Mouse (Mus musculus) heart, embryonic 14.5 days (tissue): ENCODE data around the gene Ttc29. TPM values are rescaled to one million over a fixed set of nuclear protein-coding genes. Genes with fewer than 3 reads are reported as not detected.
A peak's percentile ranks its signal among the peaks of the same experiment; 100 is the strongest.

Source experiments
- ATAC-seq: fragments of 200-750 bp; cut with Nextera tagmentation; 2 replicates; pipeline ENCODE4 v1.8.0; 2017; ENCODE audit warnings: low read depth, moderate TSS enrichment; ENCODE audit not compliant: insufficient number of reproducible peaks, insufficient read depth, low FRiP score
- H3K27ac ChIP-seq, 2 experiments: fragments of 200-500 bp in 1 of 2; fragments of 300-500 bp in 1 of 2; sonication (generic) in 1 of 2; replicated peaks in 1 of 2; 2 replicates each; pipeline ENCODE4 v1.5.1; 2012 to 2014; ENCODE audit warnings: low read depth in 2 of 2, low read length in 2 of 2, control low read depth in 1 of 2, mild to moderate bottlenecking in 1 of 2, mixed read lengths in 1 of 2; ENCODE audit not compliant: control insufficient read depth in 1 of 2, insufficient read depth in 1 of 2
- H3K27me3 ChIP-seq: fragments of 300-500 bp; sonication (generic); 2 replicates; pipeline ENCODE4 v1.6.1; 2014; ENCODE audit warnings: mild to moderate bottlenecking, low read length, control low read depth; ENCODE audit not compliant: control insufficient read depth, insufficient read depth
- H3K36me3 ChIP-seq: fragments of 300-500 bp; sonication (generic); 2 replicates; pipeline ENCODE4 v1.6.1; 2014; ENCODE audit warnings: mild to moderate bottlenecking, control low read depth, low read length, mixed read lengths; ENCODE audit not compliant: control insufficient read depth, insufficient read depth
- H3K4me1 ChIP-seq, 2 experiments: fragments of 200-500 bp in 1 of 2; fragments of 300-500 bp in 1 of 2; sonication (generic) in 1 of 2; 2 replicates each; pipeline ENCODE4 v1.6.1; 2012 to 2014; ENCODE audit warnings: low read length in 2 of 2, control low read depth in 1 of 2, mixed read lengths in 1 of 2; ENCODE audit not compliant: control insufficient read depth in 2 of 2, insufficient read depth in 2 of 2
- H3K4me2 ChIP-seq: fragments of 300-500 bp; sonication (generic); 2 replicates; pipeline ENCODE4 v1.6.1; 2014; ENCODE audit warnings: mild to moderate bottlenecking, low read length
- H3K4me3 ChIP-seq, 2 experiments: fragments of 200-500 bp in 1 of 2; fragments of 300-500 bp in 1 of 2; sonication (generic) in 1 of 2; 2 replicates each; pipeline ENCODE4 v1.5.1; 2012 to 2014; ENCODE audit warnings: low read length in 2 of 2, mild to moderate bottlenecking in 2 of 2, control low read depth in 1 of 2, low read depth in 1 of 2, moderate library complexity in 1 of 2; ENCODE audit not compliant: control insufficient read depth in 1 of 2, insufficient read depth in 1 of 2
- H3K9ac ChIP-seq: fragments of 300-500 bp; sonication (generic); 2 replicates; pipeline ENCODE4 v1.6.1; 2014; ENCODE audit warnings: mild to moderate bottlenecking, low read length
- H3K9me3 ChIP-seq: fragments of 300-500 bp; sonication (generic); 2 replicates; pipeline ENCODE4 v1.6.1; 2016; ENCODE audit warnings: low read length, control low read depth; ENCODE audit not compliant: control insufficient read depth
- WGBS: fragments of 180-500 bp; shearing (Covaris S2); extraction: QIAGEN DNeasy Blood & Tissue Kit; methylation state at CpG from one replicate; pipeline ENCODE4 v1.1.7; 2014; 5-methylcytosine and 5-hydroxymethylcytosine counted together
- polyA plus RNA-seq: library from polyadenylated mRNA; unstranded; fragments of >200 nt; fragmentation: Nextera tagmentation; extraction: Ambion mirVana; gene quantifications from 2 replicates; pipeline ENCODE4 v1.2.1, GENCODE M21; 2014

Gene Ttc29
- polyA plus RNA-seq, 1 experiment from 2014 or later: not detected

GRCm38 (mm10) chr8:78345705-78346104 lies 132.6 kb downstream of the Ttc29 start:
- Histone ChIP-seq H3K4me1 (no peaks in the 10 kb centered on the region), H3K27ac (no peak overlapping the region), H3K9me3 (no peaks in the 10 kb centered on the region), H3K4me3 (no peak overlapping the region), H3K27me3 (no peaks in the 10 kb centered on the region), H3K4me2 (no peak overlapping the region), H3K9ac (no peak overlapping the region), H3K36me3 (no peaks in the 10 kb centered on the region)
- WGBS: 40% methylated on average over 7 of the region's 7 CpGs
- ATAC-seq: no peak

- Histone ChIP-seq H3K9ac (no peak overlapping the region), H3K27me3 (no peaks in the 10 kb centered on the region), H3K4me1 (no peaks in the 10 kb centered on the region), H3K27ac (no peak overlapping the region), H3K4me2 (no peak overlapping the region), H3K4me3 (no peak overlapping the region), H3K36me3 (no peaks in the 10 kb centered on the region), H3K9me3 (no peaks in the 10 kb centered on the region)
- no peak for ATAC-seq
- 31% methylated on average over 11 of the region's 11 CpGs for WGBS
These were observed 133.1 kb downstream of the Ttc29 start for GRCm38 (mm10) chr8:78346131-78346621.

- ATAC-seq: no peak
- Histone ChIP-seq H3K36me3 (no peaks in the 10 kb centered on the region), H3K27ac (no peak overlapping the region), H3K9ac (no peak overlapping the region), H3K4me2 (no peak overlapping the region), H3K4me1 (no peaks in the 10 kb centered on the region), H3K27me3 (no peaks in the 10 kb centered on the region), H3K4me3 (no peak overlapping the region), H3K9me3 (no peaks in the 10 kb centered on the region)
- WGBS: 85% methylated on average over 5 of the region's 5 CpGs
These were observed 140.8 kb downstream of the Ttc29 start for GRCm38 (mm10) chr8:78353902-78354301.

- Histone ChIP-seq H3K4me1 (no peaks in the 10 kb centered on the region), H3K9ac (no peak overlapping the region), H3K27ac (no peak overlapping the region), H3K4me2 (no peak overlapping the region), H3K27me3 (no peaks in the 10 kb centered on the region), H3K9me3 (no peaks in the 10 kb centered on the region), H3K36me3 (no peaks in the 10 kb centered on the region), H3K4me3 (no peak overlapping the region)
- 85% methylated on average over 5 of the region's 5 CpGs for WGBS
- no peak for ATAC-seq
These were observed 141.7 kb downstream of the Ttc29 start for GRCm38 (mm10) chr8:78354801-78355200.

- no peak for ATAC-seq
- WGBS: 81% methylated on average over 7 of the region's 7 CpGs
These were observed 177.7 kb downstream of the Ttc29 start for GRCm38 (mm10) chr8:78390756-78391155.

GRCm38 (mm10) chr8:78419272-78419671 lies 206.2 kb downstream of the Ttc29 start:
- 33% methylated on average over 4 of the region's 4 CpGs for WGBS
- no peaks in the 10 kb centered on the region for H3K9me3 ChIP-seq
- H3K4me3 ChIP-seq: no peak overlapping the region; a peak in 1 of 4 replicates
- no peaks in the 10 kb centered on the region for H3K36me3 ChIP-seq
- H3K4me2 ChIP-seq: peak overlapping the region; percentile 77
- H3K9ac ChIP-seq: no peak overlapping the region
- peaks cover 0 to 11% of the 10 kb centered on the region in 2 experiments; a peak in 3 of 4 replicates for H3K4me1 ChIP-seq
- H3K27ac ChIP-seq: no peak overlapping the region
- H3K27me3 ChIP-seq: peaks cover 42% of the 10 kb centered on the region
- no peak for ATAC-seq

More at GRCm38 (mm10) chr8:78390756-78391155, 177.7 kb downstream of the Ttc29 start:
- Histone ChIP-seq H3K9me3 (no peaks in the 10 kb centered on the region), H3K27me3 (no peaks in the 10 kb centered on the region), H3K36me3 (no peaks in the 10 kb centered on the region), H3K4me1 (no peaks in the 10 kb centered on the region), H3K27ac (no peak overlapping the region), H3K4me3 (no peak overlapping the region), H3K4me2 (no peak overlapping the region), H3K9ac (no peak overlapping the region)

- Histone ChIP-seq H3K4me1 (peaks cover 0 to 11% of the 10 kb centered on the region in 2 experiments; a peak in 3 of 4 replicates), H3K9me3 (no peaks in the 10 kb centered on the region), H3K27me3 (peaks cover 48% of the 10 kb centered on the region), H3K27ac (no peak overlapping the region), H3K4me3 (peak overlapping the region; percentile 33 to 36), H3K9ac (peak overlapping the region; percentile 46; the same call in 1 of the 2 replicates), H3K36me3 (no peaks in the 10 kb centered on the region), H3K4me2 (peak overlapping the region; percentile 77)
- ATAC-seq: no peak
- under 1% methylated on average over 19 of the region's 19 CpGs for WGBS
These were observed 207.0 kb downstream of the Ttc29 start for GRCm38 (mm10) chr8:78420101-78420503.

- Histone ChIP-seq H3K36me3 (no peaks in the 10 kb centered on the region), H3K27ac (no peak overlapping the region), H3K4me3 (no peak overlapping the region), H3K4me1 (peaks cover 0 to 11% of the 10 kb centered on the region in 2 experiments; a peak in 3 of 4 replicates), H3K27me3 (peaks cover 83% of the 10 kb centered on the region), H3K9ac (no peak overlapping the region), H3K4me2 (no peak overlapping the region), H3K9me3 (no peaks in the 10 kb centered on the region)
- WGBS: 0% methylated on average over 1 of the region's 1 CpGs
- no peak for ATAC-seq
These were observed 210.8 kb downstream of the Ttc29 start for GRCm38 (mm10) chr8:78423937-78424336.
